Mouse (Mus musculus) hindlimb bud, embryonic 11.5 days (tissue): Measurements from ENCODE around the gene Arl16.

ENCODE experiments used
- DNase-seq: peaks from one replicate; pipeline ENCODE4 v3.0.0-alpha.2; 2012; ENCODE audit warnings: low read depth, low spot score; ENCODE audit errors: extremely low spot score

The Arl16 gene

DNA sequence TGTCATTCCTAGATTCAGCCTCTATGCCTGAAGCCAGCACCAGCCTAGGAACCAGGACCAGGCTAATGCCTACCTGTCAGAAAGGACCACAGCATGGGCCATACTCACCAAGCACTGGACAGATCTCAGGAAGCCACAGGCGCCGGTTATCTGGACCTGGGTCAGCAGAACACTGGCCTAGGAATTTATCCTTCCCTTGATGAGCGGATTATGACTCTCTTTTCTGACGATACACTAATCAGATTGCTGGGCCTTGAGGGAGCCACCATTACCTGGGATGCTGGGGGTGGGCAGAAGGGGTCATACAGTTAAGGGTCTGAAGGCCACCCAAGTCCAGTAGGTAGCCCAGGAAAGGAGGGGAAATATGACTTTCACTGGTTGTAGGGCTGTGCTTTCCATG lies 14.1 kb downstream of the Arl16 start, which contains the start of gene Pde6g:
Gene Pde6g, minus strand, starts transcription at position 195 of the 400 bp plus-strand sequence.
- DNase-seq = no peak

- DNase-seq = no peak
These were observed 15.2 kb downstream of the Arl16 start for GRCm38 (mm10) chr11:120452246-120452645.

DNA sequence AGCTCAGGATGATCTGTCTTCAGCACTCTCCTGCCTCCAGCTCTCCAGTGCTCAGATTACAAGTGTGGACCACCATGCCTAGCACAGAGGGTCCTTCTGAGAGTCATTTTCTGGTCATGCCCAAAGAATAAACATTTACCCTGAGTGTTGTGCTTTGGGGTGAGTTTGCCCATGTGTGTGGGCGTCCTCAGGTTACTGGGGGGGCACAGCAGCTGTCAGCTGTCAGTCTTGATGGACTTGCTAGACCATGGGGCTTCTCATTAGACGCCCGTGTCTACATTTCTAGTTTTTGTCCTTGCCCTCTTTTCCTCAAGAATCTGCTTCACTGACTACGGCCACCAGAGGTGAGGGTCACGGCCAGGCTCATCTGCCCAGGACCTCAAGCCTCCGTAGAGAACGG lies 20.2 kb downstream of the Arl16 start:
- no peak for DNase-seq

- no peak for DNase-seq
These were observed 21.9 kb downstream of the Arl16 start for GRCm38 (mm10) chr11:120445475-120445874.

- no peak for DNase-seq
These were observed 23.3 kb downstream of the Arl16 start for GRCm38 (mm10) chr11:120444106-120444505.

- DNase-seq = no peak
These were observed 24.6 kb downstream of the Arl16 start for GRCm38 (mm10) chr11:120442765-120443280.

DNA sequence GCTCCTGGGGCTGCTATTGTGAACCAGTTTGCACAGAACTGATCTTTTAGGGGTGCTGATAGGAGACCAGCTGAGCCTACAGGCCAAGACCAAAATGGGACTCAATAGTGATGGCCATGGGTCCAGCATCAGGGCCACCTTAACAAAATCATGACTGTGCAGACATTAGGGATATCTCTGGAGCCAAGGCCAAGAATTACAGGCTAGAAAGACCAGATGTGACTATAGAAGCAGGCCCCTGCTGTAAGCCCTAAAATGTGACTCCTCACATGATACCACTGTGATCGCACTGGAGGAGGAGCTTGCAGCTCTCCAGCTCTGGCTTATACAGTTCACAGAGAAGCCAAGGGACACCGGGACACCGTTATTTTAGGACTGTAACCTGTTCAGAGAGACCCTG lies 25.1 kb downstream of the Arl16 start, which contains the start of gene Tspan10:
Gene Tspan10, plus strand, starts transcription at position 301 of the 400 bp plus-strand sequence.
- DNase-seq = no peak

GRCm38 (mm10) chr11:120437857-120438385 lies 29.5 kb downstream of the Arl16 start:
- DNase-seq = no peak

DNA sequence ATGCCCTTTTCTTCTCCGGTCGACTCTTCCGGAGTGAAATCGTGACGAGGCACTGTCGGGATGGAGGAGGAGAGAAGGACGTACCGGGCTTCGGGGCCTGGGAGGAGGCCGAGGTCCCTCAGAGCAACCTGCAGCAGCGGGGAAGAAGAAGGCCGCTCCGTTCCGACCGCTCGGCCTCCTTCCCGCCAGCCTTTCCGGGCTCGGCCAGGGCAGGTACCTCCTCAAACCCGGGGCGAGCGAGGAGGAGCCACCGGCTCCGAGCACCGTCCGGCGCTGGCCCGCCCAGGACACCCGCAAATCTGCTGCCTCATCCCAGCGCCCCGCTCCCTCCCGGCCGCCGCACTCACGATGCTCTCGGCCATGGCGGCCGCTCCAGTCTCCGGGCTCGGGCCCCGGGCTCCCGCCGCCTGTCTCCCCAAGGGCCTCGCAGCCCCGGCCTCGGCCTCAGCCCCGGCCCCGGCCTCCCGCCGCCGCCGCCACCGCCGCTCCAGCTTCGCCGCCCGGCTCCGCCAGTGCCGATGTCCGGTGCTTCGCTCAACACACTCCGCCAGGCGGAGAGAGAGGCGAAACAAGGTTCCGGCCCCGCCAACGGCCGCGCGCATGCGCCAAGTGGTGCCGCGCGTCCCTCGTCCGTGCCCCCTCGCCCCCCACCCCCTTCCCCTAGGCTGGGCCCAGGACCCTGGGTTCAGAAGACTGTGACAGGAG lies 30.1 kb downstream of the Arl16 start, which contains the start of gene Nploc4:
Gene Nploc4, minus strand, starts transcription at position 557 of the 705 bp plus-strand sequence.
- peak; percentile 57 for DNase-seq

DNA sequence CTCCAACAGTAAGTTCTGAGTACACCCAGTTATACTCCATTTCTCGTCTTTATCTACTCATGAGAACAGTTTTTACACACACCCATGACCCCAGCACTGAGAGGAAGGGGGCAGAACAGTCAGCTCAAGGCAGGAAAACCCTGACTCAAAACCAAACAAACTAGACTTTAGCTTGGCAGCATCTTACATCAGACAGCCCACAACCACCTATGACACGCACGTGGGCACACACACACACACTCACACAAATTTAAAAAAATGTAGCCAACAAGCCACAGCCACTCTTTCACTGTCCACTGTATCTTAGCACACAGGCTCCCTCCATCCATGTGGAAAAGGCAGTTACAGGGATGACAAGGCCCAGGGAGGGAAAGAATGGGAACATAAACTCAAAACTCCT lies 40.7 kb downstream of the Arl16 start:
- DNase-seq = no peak

DNA sequence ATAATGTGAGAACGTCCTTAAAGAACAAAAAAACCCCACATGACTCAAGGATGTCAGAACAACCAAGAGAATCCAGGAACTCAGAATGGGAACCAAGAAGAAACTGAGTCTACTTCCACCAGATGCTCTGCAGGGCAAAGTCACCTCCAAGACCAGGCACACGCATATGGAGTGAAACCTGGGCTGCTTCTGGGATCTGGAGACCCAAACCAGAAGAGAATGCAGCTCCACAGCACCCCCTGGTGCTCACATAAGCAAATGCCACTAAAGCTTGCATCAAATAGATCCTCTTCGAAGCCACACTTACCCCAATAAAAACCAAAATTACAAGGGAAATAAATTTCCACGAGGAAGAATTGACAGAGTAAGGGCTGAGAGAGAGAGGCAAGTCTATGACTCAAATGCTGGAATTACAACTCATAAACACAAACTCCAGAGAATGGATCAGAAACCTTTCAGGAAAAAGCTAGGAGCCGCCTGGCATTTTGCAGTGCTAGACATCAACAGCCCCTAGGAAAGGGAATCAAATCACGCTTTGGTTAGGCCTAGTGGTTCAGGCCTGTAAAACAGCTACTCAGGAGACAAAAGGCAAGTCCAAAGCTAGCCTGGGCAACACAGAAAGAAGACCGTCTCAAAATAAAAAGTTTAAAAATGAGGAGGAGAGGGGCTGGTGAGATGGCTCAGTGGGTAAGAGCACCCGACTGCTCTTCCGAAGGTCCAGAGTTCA lies 43.7 kb downstream of the Arl16 start:
- peak; percentile 79 for DNase-seq

- no peak for DNase-seq
These were observed 44.5 kb downstream of the Arl16 start for GRCm38 (mm10) chr11:120422651-120423568.

- no peak for DNase-seq
These were observed 48.8 kb downstream of the Arl16 start for GRCm38 (mm10) chr11:120418592-120418991.

DNA sequence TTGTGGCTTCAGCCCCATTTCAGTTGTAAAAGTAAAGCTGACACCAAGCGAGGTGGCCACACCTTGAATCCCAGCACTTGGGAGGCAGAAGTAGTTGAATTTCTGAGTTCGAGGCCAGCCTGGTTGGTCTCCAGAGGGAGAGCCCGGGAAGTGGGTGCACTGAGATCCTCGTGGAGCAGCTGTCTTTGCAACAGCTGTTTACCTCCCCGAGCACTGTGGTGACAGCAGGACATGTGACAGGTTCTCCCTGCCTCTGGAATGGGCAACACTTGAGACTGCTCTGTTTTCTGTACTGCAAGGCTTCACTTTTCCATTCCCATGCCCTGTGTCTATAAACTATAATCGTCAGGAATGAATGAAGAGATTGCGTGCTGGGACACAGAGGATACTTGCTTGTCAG lies 49.6 kb downstream of the Arl16 start:
- DNase-seq = no peak
